Mouse (Mus musculus) adrenal gland (tissue): ENCODE data around the gene Rbm4.
"Not testable (repeated sequence)": the region's sequence is repeated elsewhere in the genome, so short reads cannot be mapped to it uniquely, and the experiment has no call there.

ENCODE experiments used
- intact Hi-C: fragments of 180-260 bp; cut with DNase I; formaldehyde crosslinking; loops from one replicate; pipeline ENCODE4 v1.15.1; 2025

Gene Rbm4

GRCm38 (mm10) chr19:4799083-4799482 lies 5.4 kb upstream of the Rbm4 start:
- intact Hi-C loops: no loop called here

- intact Hi-C loops: no loop called here
These were observed 4.1 kb upstream of the Rbm4 start for GRCm38 (mm10) chr19:4797846-4798245.

- intact Hi-C loops: no loop called here
These were observed 2.2 kb upstream of the Rbm4 start for GRCm38 (mm10) chr19:4795929-4796328.

- intact Hi-C loops: no loop called here
These were observed 345 bp downstream of the Rbm4 start for GRCm38 (mm10) chr19:4793281-4793830.

- intact Hi-C loops: no loop called here
These were observed 7.4 kb downstream of the Rbm4 start for GRCm38 (mm10) chr19:4786313-4786712.

GRCm38 (mm10) chr19:4785206-4785605 lies 8.5 kb downstream of the Rbm4 start:
- intact Hi-C loops: no loop called here

GRCm38 (mm10) chr19:4782891-4783290 lies 10.8 kb downstream of the Rbm4 start:
- intact Hi-C loops: no loop called here

GRCm38 (mm10) chr19:4772785-4773184 lies 20.9 kb downstream of the Rbm4 start:
- intact Hi-C loops: no loop called here

- intact Hi-C loops: no loop called here
These were observed 26.1 kb downstream of the Rbm4 start for GRCm38 (mm10) chr19:4767507-4768148.

- intact Hi-C loops: no loop called here
These were observed 30.8 kb downstream of the Rbm4 start for GRCm38 (mm10) chr19:4762876-4763275.

- intact Hi-C loops: not testable (repeated sequence)
These were observed 33.2 kb downstream of the Rbm4 start for GRCm38 (mm10) chr19:4760544-4760943.

- intact Hi-C loops: no loop called here
These were observed 36.8 kb downstream of the Rbm4 start for GRCm38 (mm10) chr19:4756921-4757320.

- intact Hi-C loops: no loop called here
These were observed 37.3 kb downstream of the Rbm4 start, which contains the start of gene Rbm4b for GRCm38 (mm10) chr19:4756193-4756911. Gene Rbm4b, plus strand, starts transcription at chr19:4756497.

- intact Hi-C loops: no loop called here
These were observed 38.0 kb downstream of the Rbm4 start for GRCm38 (mm10) chr19:4755565-4756192.

GRCm38 (mm10) chr19:4749975-4750374 lies 43.7 kb downstream of the Rbm4 start:
- intact Hi-C loops: loop anchor here (5.0 to 10.0 kb wide), 3 partner anchors 97 to 245 kb away; partner anchors contain the start of gene Rce1

- intact Hi-C loops: loop anchor here (5.0 to 10.0 kb wide), 2 partner anchors 121 to 244 kb away; partner anchors contain the start of gene Rce1
These were observed 45.2 kb downstream of the Rbm4 start for GRCm38 (mm10) chr19:4748493-4748892.

GRCm38 (mm10) chr19:4747631-4748312 lies 45.9 kb downstream of the Rbm4 start:
- intact Hi-C loops: loop anchor here (5.0 to 10.0 kb wide), 2 partner anchors 120 to 243 kb away; partner anchors contain the start of gene Rce1

GRCm38 (mm10) chr19:4746611-4747010 lies 47.1 kb downstream of the Rbm4 start:
- intact Hi-C loops: loop anchor here (5.0 to 10.0 kb wide), 2 partner anchors 119 to 242 kb away; partner anchors contain the start of gene Rce1

- intact Hi-C loops: loop anchor here (5.0 to 10.0 kb wide), 2 partner anchors 118 to 241 kb away; partner anchors contain the start of gene Rce1
These were observed 48.0 kb downstream of the Rbm4 start for GRCm38 (mm10) chr19:4745681-4746080.

GRCm38 (mm10) chr19:4745057-4745456 lies 48.6 kb downstream of the Rbm4 start:
- intact Hi-C loops: loop anchor here (5.0 to 10.0 kb wide), 2 partner anchors 118 to 240 kb away; partner anchors contain the start of gene Rce1

- intact Hi-C loops: loop anchor here (5.0 to 10.0 kb wide), 2 partner anchors 97 to 239 kb away; no protein-coding TSS in a partner anchor
These were observed 49.7 kb downstream of the Rbm4 start for GRCm38 (mm10) chr19:4744026-4744425.
